In the genomic region with DNA sequence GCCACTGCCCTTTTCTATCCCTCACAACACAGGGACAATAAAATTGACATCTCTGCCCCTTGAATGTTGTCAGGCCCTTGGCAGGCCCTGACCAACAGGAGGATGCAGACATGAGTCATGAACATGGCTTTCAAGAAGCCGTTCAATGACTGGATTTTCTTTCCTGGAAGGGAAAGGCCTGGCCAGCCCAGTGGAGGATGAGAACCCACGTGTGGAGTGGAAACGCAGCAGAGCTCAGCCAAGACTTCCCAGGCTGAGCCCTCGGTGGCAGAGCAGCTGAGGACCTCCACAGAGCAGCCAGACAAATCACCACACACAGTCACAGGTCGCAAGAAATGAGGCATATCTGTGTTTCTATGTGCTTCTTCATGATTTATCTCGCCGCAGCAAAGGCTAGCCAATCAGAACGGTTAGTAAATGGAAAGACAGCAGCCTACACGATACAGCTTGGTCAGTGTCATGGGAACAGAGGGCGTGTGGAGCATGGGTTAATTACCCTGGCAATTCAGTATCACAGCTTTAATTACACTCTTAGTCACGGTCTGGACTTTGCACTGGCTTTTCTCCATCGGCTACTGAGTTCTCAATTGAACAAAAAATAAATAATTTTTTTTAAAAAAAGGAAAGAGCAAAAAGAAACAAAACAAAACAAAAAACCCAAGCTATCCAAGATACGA, we compare ENCODE assay signal across 10 mouse cellular contexts. TPM values are rescaled to one million over a fixed set of nuclear protein-coding genes. Genes with fewer than 3 reads are reported as not detected.
DNase-seq lines count a peak whose midpoint lies in the region; ATAC-seq lines count a peak whose summit lies in the region.
"Had no signal": no experiment of that assay in that cellular context is flagged by ENCODE, and none has a peak within 500 bp of the region (broad histone marks: within the 10 kb centered on the region; RNA-seq: fewer than 3 reads in every experiment).

No protein-coding gene starts in this region.

- peak overlapping the region; percentile 16 for H3K4me2 ChIP-seq in stomach, embryonic 16.5 days (ENCODE audit: low read depth, low read length)
- H3K4me2 ChIP-seq: embryonic facial prominence, embryonic 12.5 days had no signal

- peaks cover 37% of the 10 kb centered on the region for H3K4me1 ChIP-seq in stomach, embryonic 16.5 days (ENCODE audit: control insufficient read depth, insufficient read depth, low read length)

- H3K36me3 ChIP-seq in stomach, embryonic 16.5 days (ENCODE audit: control insufficient read depth, insufficient read depth, low read length) = no peaks in the 10 kb centered on the region
- H3K36me3 ChIP-seq: embryonic facial prominence, embryonic 12.5 days had no signal

- H3K4me3 ChIP-seq in stomach, embryonic 16.5 days (replicated peaks; ENCODE audit: low read length) = no peak overlapping the region
- H3K4me3 ChIP-seq: embryonic facial prominence, embryonic 12.5 days had no signal

- peak; percentile 24 for DNase-seq in lung, postnatal 10 days
- no peak for DNase-seq in lung, postnatal 36 days
- DNase-seq in heart, postnatal 10 days = peak; percentile 32 to 48
- DNase-seq in kidney, postnatal 14 days = peak; percentile 41
- no peak for DNase-seq in adrenal gland, postnatal 10 days
- no peak for DNase-seq in frontal cortex, postnatal 10 days (ENCODE audit: low spot score in 2 of 2)
- no peak for DNase-seq in right cerebral cortex, postnatal 25 days

- no peak overlapping the region for H3K9ac ChIP-seq in stomach, embryonic 16.5 days (ENCODE audit: low read length)
- H3K9ac ChIP-seq: embryonic facial prominence, embryonic 12.5 days; liver, embryonic 14.5 days had no signal

- H3K27ac ChIP-seq in stomach, embryonic 16.5 days (ENCODE audit: low read length) = peak overlapping the region; percentile 60
- H3K27ac ChIP-seq: embryonic facial prominence, embryonic 12.5 days; liver, embryonic 14.5 days had no signal

- intact Hi-C loops in heart, postnatal 10 days (cut with DNase I) = no loop called here

- WGBS in stomach, embryonic 16.5 days = 51% methylated on average over 13 of the region's 13 CpGs

- H3K27me3 ChIP-seq in stomach, embryonic 16.5 days (ENCODE audit: control insufficient read depth, insufficient read depth, low read length) = no peaks in the 10 kb centered on the region
- H3K27me3 ChIP-seq: embryonic facial prominence, embryonic 12.5 days had no signal

- H3K9me3 ChIP-seq in stomach, embryonic 16.5 days (replicated peaks; ENCODE audit: control insufficient read depth, low read length) = no peaks in the 10 kb centered on the region
- H3K9me3 ChIP-seq: embryonic facial prominence, embryonic 12.5 days had no signal

- peak; percentile 76; the same call in 1 of the 2 replicates for ATAC-seq in stomach, embryonic 16.5 days (ENCODE audit: insufficient read depth, low FRiP score)

RNA-seq across cellular contexts. Expression of a gene that starts 16.5 kb away (rescaled TPM):
- 10 to 100 TPM; 49.5 to 52.2 TPM for total RNA-seq in heart, postnatal 10 days (2021)
- 19.2 and 22.6 TPM in 2 replicates for polyA plus RNA-seq in stomach, embryonic 16.5 days (2015; fragmentation: Nextera tagmentation; extraction: Ambion mirVana)
- 10 to 100 TPM; 48.3 to 58.1 TPM for total RNA-seq in adrenal gland, postnatal 10 days (2021)

Comparison
In these comparisons a context has a peak if more than half of its experiments do, and no peak if none do; other contexts are left out.
1. DNase-seq: peak in lung, postnatal 10 days (single experiment), heart, postnatal 10 days (2 of 2) and kidney, postnatal 14 days (single experiment); none in lung, postnatal 36 days (single experiment), adrenal gland, postnatal 10 days (single experiment), frontal cortex, postnatal 10 days (0 of 2) and right cerebral cortex, postnatal 25 days (single experiment).